Mouse (Mus musculus) MEL (cell line): ENCODE measurements around the gene Nectin2. TPM values are rescaled to one million over a fixed set of nuclear protein-coding genes. Genes with fewer than 3 reads are reported as not detected.

ENCODE experiments used
- DNase-seq: peaks from one replicate; pipeline ENCODE4 v3.0.0; 2011; ENCODE audit warnings: low read depth, low spot score
- H3K27ac ChIP-seq: 2 replicates; pipeline ENCODE4 v1.5.1; 2012; ENCODE audit warnings: low read depth, mild to moderate bottlenecking, control low read depth, low read length, moderate library complexity; ENCODE audit not compliant: control insufficient read depth
- H3K27me3 ChIP-seq, 2 experiments: fragments of 150-350 bp in 1 of 2; sonication (generic) in 1 of 2; 2 replicates each; pipeline ENCODE4 v1.6.1; 2012; ENCODE audit warnings: low read length in 2 of 2, mild to moderate bottlenecking in 2 of 2, improper control_type of control experiment in 1 of 2, moderate library complexity in 1 of 2; ENCODE audit not compliant: insufficient read depth in 2 of 2, control insufficient read depth in 1 of 2
- H3K36me3 ChIP-seq, 2 experiments: 2 replicates each; pipeline ENCODE4 v1.6.1; 2012 to 2014; ENCODE audit warnings: low read length in 2 of 2, improper control_type of control experiment in 1 of 2, inconsistent platforms in 1 of 2, mild to moderate bottlenecking in 1 of 2; ENCODE audit not compliant: insufficient read depth in 2 of 2, control insufficient read depth in 1 of 2
- H3K4me1 ChIP-seq, 2 experiments: fragments of 150-350 bp in 1 of 2; sonication (generic) in 1 of 2; 2 replicates each; pipeline ENCODE4 v1.6.1; 2012; ENCODE audit warnings: low read length in 2 of 2, improper control_type of control experiment in 1 of 2, mild to moderate bottlenecking in 1 of 2; ENCODE audit not compliant: insufficient read depth in 2 of 2, control insufficient read depth in 1 of 2
- H3K4me3 ChIP-seq, 2 experiments: fragments of 150-350 bp in 1 of 2; sonication (generic) in 1 of 2; 2 replicates each; pipeline ENCODE4 v1.5.1; 2012; ENCODE audit warnings: low read depth in 2 of 2, low read length in 2 of 2, mild to moderate bottlenecking in 2 of 2, moderate library complexity in 2 of 2, control low read depth in 1 of 2, improper control_type of control experiment in 1 of 2; ENCODE audit not compliant: control insufficient read depth in 1 of 2, insufficient read depth in 1 of 2
- H3K79me2 ChIP-seq: 2 replicates; pipeline ENCODE4 v1.6.1; 2012; ENCODE audit warnings: mild to moderate bottlenecking, low read length, moderate library complexity; ENCODE audit not compliant: control insufficient read depth, poor library complexity, insufficient read depth
- H3K9ac ChIP-seq: 2 replicates; pipeline ENCODE4 v1.6.1; 2012; ENCODE audit warnings: low read depth, mild to moderate bottlenecking, control low read depth, low read length, moderate library complexity; ENCODE audit not compliant: control insufficient read depth, poor library complexity, severe bottlenecking
- H3K9me3 ChIP-seq: fragments of 150-350 bp; sonication (generic); replicated peaks from 2 replicates; pipeline ENCODE4 v1.6.1; 2012; ENCODE audit warnings: mild to moderate bottlenecking, low read length, improper control_type of control experiment, moderate library complexity; ENCODE audit not compliant: insufficient read depth
- BHLHE40 ChIP-seq: IDR thresholded peaks from 2 replicates; pipeline ENCODE4 v1.6.1; 2012; ENCODE audit warnings: low read depth, mild to moderate bottlenecking, inconsistent platforms, low read length, improper control_type of control experiment, borderline replicate concordance
- E2F4 ChIP-seq: IDR thresholded peaks from 2 replicates; pipeline ENCODE4 v1.6.1; 2011; ENCODE audit warnings: low read depth, low read length, improper control_type of control experiment, borderline replicate concordance
- GABPA ChIP-seq: IDR thresholded peaks from 2 replicates; pipeline ENCODE4 v1.6.1; 2012; ENCODE audit warnings: low read depth, mild to moderate bottlenecking, inconsistent platforms, low read length, improper control_type of control experiment, moderate library complexity
- MAFK ChIP-seq: IDR thresholded peaks from 2 replicates; pipeline ENCODE4 v1.6.1; 2011; ENCODE audit warnings: low read depth, mild to moderate bottlenecking, low read length, improper control_type of control experiment, borderline replicate concordance
- MAX ChIP-seq: IDR thresholded peaks from 2 replicates; pipeline ENCODE4 v1.6.1; 2011; ENCODE audit warnings: low read length, improper control_type of control experiment
- MAZ ChIP-seq: IDR thresholded peaks from 2 replicates; pipeline ENCODE4 v1.6.1; 2012; ENCODE audit warnings: low read depth, mild to moderate bottlenecking, inconsistent platforms, low read length, improper control_type of control experiment
- MXI1 ChIP-seq: IDR thresholded peaks from 2 replicates; pipeline ENCODE4 v1.6.1; 2011; ENCODE audit warnings: mild to moderate bottlenecking, low read depth, low read length, improper control_type of control experiment
- NELFE ChIP-seq: IDR thresholded peaks from 2 replicates; pipeline ENCODE4 v1.6.1; 2011; ENCODE audit warnings: low read depth, low read length, improper control_type of control experiment
- POLR2AphosphoS2 ChIP-seq: IDR thresholded peaks from 2 replicates; pipeline ENCODE4 v1.6.1; 2011; ENCODE audit warnings: low read length, improper control_type of control experiment
- RAD21 ChIP-seq: IDR thresholded peaks from 2 replicates; pipeline ENCODE4 v1.6.1; 2011; ENCODE audit warnings: mild to moderate bottlenecking, low read depth, low read length, improper control_type of control experiment
- SIN3A ChIP-seq: IDR thresholded peaks from 2 replicates; pipeline ENCODE4 v1.6.1; 2012; ENCODE audit warnings: low read length, improper control_type of control experiment, inconsistent platforms
- TAL1 ChIP-seq: IDR thresholded peaks from 2 replicates; pipeline ENCODE4 v1.6.1; 2012; ENCODE audit warnings: mild to moderate bottlenecking, inconsistent platforms, low read length, moderate library complexity, mixed read lengths
- TBP ChIP-seq: IDR thresholded peaks from 2 replicates; pipeline ENCODE4 v1.8.0; 2011; ENCODE audit warnings: low read depth, low read length, improper control_type of control experiment
- UBTF ChIP-seq: IDR thresholded peaks from 2 replicates; pipeline ENCODE4 v1.6.1; 2012; ENCODE audit warnings: low read depth, mild to moderate bottlenecking, inconsistent platforms, low read length, improper control_type of control experiment, moderate library complexity, borderline replicate concordance; ENCODE audit not compliant: insufficient read depth
- USF1 ChIP-seq: IDR thresholded peaks from 2 replicates; pipeline ENCODE4 v1.6.1; 2014; ENCODE audit warnings: low read depth, mild to moderate bottlenecking, inconsistent platforms, low read length, improper control_type of control experiment, moderate library complexity
- ZC3H11A ChIP-seq: IDR thresholded peaks from 2 replicates; pipeline ENCODE4 v1.6.1; 2012; ENCODE audit warnings: low read depth, mild to moderate bottlenecking, inconsistent platforms, low read length, improper control_type of control experiment
- ZNF384 ChIP-seq: IDR thresholded peaks from 2 replicates; pipeline ENCODE4 v1.6.1; 2012; ENCODE audit warnings: low read depth, mild to moderate bottlenecking, inconsistent platforms, low read length, improper control_type of control experiment
- polyA plus RNA-seq, 2 experiments: library from polyadenylated mRNA; stranded (reverse) in 1 of 2; unstranded in 1 of 2; fragments of >175 nt in 1 of 2; fragments of >200 nt in 1 of 2; gene quantifications; 2 replicates each; pipeline versions ENCODE4 v1.2.1 to v1.2.4; 2012; ENCODE audit warnings: low replicate concordance in 2 of 2, low read depth in 1 of 2; ENCODE audit not compliant: insufficient read length in 2 of 2, insufficient read depth in 1 of 2, missing spikeins in 1 of 2
- total RNA-seq: library from RNA; depleted of rRNA; stranded (reverse); fragments of 300-350 nt; gene quantifications from 2 replicates; pipeline ENCODE4 v1.2.3, GENCODE M21; 2012

Nectin2 gene
- total and polyA plus RNA-seq, 3 experiments: 6.9 to 25.6 TPM; not detected in 1

- TF ChIP-seq E2F4 (no peak), TAL1 (peak; percentile 88), GABPA (no peak)
Observed at GRCm38 (mm10) chr7:19736389-19737057, 13.8 kb downstream of the Nectin2 start (continued).

DNA sequence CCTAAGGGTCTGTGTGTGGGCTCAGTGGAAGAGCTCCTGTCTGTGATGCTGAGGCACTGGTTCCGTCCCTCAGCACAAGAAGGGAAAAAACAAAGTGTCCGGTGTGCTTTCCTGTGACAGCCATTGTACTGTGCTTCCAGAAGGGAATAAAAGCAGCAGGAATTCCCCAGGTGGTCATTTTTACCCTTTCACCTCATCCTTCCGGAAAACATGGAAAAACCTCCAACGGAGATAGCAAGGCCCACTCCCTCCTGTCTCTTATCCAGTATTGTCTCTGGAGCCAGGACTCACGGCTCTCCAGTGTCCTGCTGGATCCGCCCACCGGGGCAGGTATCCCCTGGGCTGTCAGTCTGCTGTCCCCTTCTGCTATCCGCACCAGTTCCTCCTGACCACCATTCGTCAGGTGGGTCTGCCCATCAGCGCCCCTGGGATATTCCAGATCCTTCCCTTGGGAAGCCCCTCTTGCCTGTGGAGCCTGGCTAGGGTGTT is 16.1 kb downstream of the Nectin2 start:
- no peak overlapping the region for H3K9ac ChIP-seq
- peaks cover 11 to 22% of the 10 kb centered on the region in 2 experiments for H3K4me1 ChIP-seq
- DNase-seq: no peak
- no peak overlapping the region for H3K27ac ChIP-seq
- TF ChIP-seq MAFK (no peak), ZNF384 (no peak), NELFE (no peak), MAZ (no peak), ZC3H11A (no peak), POLR2AphosphoS2 (no peak), UBTF (no peak)
- H3K79me2 ChIP-seq: no peaks in the 10 kb centered on the region
- peaks cover 0 to 12% of the 10 kb centered on the region in 2 experiments; a peak in 2 of 4 replicates for H3K36me3 ChIP-seq
- H3K4me3 ChIP-seq: no peak overlapping the region
- no peaks in the 10 kb centered on the region for H3K27me3 ChIP-seq
- H3K9me3 ChIP-seq: no peaks in the 10 kb centered on the region

DNA sequence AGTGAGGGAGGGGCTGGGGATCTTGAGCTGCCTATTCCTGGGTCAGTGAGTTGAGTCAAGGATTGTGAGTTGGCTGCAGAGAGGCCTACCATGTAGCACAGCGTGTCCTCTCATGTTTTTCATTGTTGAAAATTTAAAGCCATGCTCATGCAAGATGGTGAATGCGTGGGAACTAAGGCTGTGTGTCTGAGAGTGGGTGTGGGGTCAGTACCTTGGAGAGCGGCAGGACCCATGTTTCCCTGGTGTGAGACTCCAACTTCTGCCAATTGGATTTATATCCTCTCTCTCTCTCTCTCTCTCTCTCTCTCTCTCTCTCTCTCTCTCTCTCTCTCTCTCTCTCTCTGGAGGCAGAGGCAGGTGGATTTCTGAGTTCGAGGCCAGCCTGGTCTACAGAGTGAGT is 23.7 kb downstream of the Nectin2 start:
- Histone ChIP-seq H3K4me3 (no peak overlapping the region), H3K27me3 (no peaks in the 10 kb centered on the region), H3K9ac (no peak overlapping the region), H3K9me3 (no peaks in the 10 kb centered on the region), H3K79me2 (no peaks in the 10 kb centered on the region)
- DNase-seq: peak; percentile 69
- no peak for TF ChIP-seq MXI1
- TF ChIP-seq E2F4: no peak
- TF ChIP-seq USF1: no peak
- TF ChIP-seq SIN3A: peak; percentile 29; the same call in 1 of the 2 replicates
- TF ChIP-seq BHLHE40: no peak
- TF ChIP-seq TBP: no peak
- no peak for TF ChIP-seq MAX
- TF ChIP-seq RAD21: no peak
- no peak for TF ChIP-seq POLR2AphosphoS2
- TF ChIP-seq, all 39 proteins: peak for 1
- Histone ChIP-seq H3K4me1 (peaks cover 0 to 10% of the 10 kb centered on the region in 2 experiments; a peak in 2 of 4 replicates), H3K36me3 (peaks cover 0 to 5% of the 10 kb centered on the region in 2 experiments; a peak in 2 of 4 replicates), H3K27ac (no peak overlapping the region)
